Mouse (Mus musculus): ENCODE data around the gene Rc3h1. TPM values are rescaled to one million over a fixed set of nuclear protein-coding genes. Genes with fewer than 3 reads are reported as not detected.
"Not testable (repeated sequence)": the region's sequence is repeated elsewhere in the genome, so short reads cannot be mapped to it uniquely, and the experiment has no call there.

Gene Rc3h1
- polyA plus RNA-seq, 1 experiment from 2014 or later, result 4.2 TPM

DNA sequence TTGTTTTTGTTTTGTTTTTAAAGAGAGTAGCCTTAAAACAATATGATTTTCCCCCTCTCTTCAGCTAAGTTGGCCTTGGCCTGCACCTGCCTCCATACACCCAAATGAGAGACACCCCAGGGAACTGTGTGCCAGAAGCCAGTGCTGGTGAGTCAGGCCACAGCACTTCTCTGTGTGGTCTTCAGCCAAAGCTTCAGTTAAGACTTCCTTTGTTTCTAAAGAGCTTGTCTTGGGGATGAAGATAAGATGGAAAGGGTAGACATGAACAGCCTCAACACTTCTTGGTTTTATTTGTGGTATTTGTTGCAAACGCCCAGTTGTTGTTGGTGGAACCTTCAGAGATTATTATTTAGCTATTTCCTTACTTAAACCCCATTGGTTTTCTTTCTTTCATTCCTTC, 31.5 kb upstream of the Rc3h1 start:
- no peak overlapping the region for H3K4me2 ChIP-seq (replicated peaks; ENCODE audit: low read depth)
- DNase-seq (ENCODE audit: low spot score) (no peak), ATAC-seq (ENCODE audit: low FRiP score, low TSS enrichment) (no peak)
- WGBS, result 75% methylated on average over 1 of the region's 1 CpGs
- no peaks in the 10 kb centered on the region for H3K36me3 ChIP-seq (ENCODE audit: control insufficient read depth, insufficient read depth, low read length)
- H3K27me3 ChIP-seq (ENCODE audit: control insufficient read depth, insufficient read depth, low read length), result no peaks in the 10 kb centered on the region
- no peaks in the 10 kb centered on the region for H3K9me3 ChIP-seq (ENCODE audit: control insufficient read depth, low read length)
- TF ChIP-seq CTCF (IDR thresholded peaks at IDR 0.05; ENCODE audit: low read depth) (no peak), EP300 (optimal IDR thresholded peaks at IDR 0.05) (no peak)
- H3K9ac ChIP-seq (ENCODE audit: low read length), result no peak overlapping the region
- H3K4me1 ChIP-seq (replicated peaks; ENCODE audit: control insufficient read depth, insufficient read depth), result no peaks in the 10 kb centered on the region
- no peak overlapping the region for H3K27ac ChIP-seq (replicated peaks)
- H3K4me3 ChIP-seq (ENCODE audit: low read depth, low read length), result no peak overlapping the region

DNA sequence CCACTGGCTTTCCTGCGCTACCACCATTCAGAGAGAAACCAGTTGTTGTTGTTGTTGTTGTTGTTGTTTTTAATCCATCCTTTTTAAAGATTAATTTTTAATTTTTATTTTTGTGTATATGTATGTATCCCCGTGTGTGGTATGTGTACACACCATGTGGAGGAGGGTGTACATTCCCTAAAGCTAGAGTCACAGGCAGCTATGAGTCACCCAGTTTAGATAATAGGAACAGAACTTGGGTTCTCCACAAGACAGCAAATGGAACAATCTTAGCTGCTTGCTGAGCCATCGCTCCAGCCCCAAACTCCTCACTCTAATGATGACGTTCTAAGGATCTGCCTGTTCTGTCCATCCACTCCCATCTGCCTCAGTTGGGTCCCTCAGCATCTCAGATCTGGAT, 29.2 kb upstream of the Rc3h1 start:
- Histone ChIP-seq H3K4me1 (replicated peaks; ENCODE audit: control insufficient read depth, insufficient read depth) (no peaks in the 10 kb centered on the region), H3K27ac (replicated peaks) (no peak overlapping the region), H3K36me3 (ENCODE audit: control insufficient read depth, insufficient read depth, low read length) (no peaks in the 10 kb centered on the region), H3K27me3 (ENCODE audit: control insufficient read depth, insufficient read depth, low read length) (no peaks in the 10 kb centered on the region), H3K9ac (ENCODE audit: low read length) (no peak overlapping the region), H3K4me3 (ENCODE audit: low read depth, low read length) (no peak overlapping the region), H3K9me3 (ENCODE audit: control insufficient read depth, low read length) (no peaks in the 10 kb centered on the region), H3K4me2 (replicated peaks; ENCODE audit: low read depth) (no peak overlapping the region)
- TF ChIP-seq CTCF (IDR thresholded peaks at IDR 0.05; ENCODE audit: low read depth) (no peak), EP300 (optimal IDR thresholded peaks at IDR 0.05) (no peak)
- ATAC-seq (ENCODE audit: low FRiP score, low TSS enrichment) (no peak), DNase-seq (ENCODE audit: low spot score) (no peak)
- 81% methylated on average over 4 of the region's 4 CpGs for WGBS

DNA sequence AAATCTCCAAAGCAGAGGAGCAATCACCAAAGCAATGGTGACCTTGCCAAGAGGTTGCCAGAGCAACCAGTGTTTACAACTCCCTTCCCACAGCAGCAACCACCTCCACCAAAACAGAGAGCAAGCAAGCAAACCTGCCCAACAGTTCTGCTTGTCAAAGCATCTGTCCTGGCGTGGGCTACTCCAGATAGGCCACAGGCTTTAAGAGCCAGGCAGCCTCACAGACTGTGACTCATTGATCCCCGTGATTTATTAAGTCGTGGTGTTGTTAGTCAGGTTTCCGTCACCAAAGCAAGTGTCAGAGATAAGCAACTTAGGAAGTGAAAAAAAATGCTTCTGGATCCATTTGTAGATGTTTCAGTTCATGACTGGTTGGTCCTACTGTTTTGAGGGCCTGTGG, 27.7 kb upstream of the Rc3h1 start:
- WGBS, result 41% methylated on average over 4 of the region's 4 CpGs
- no peaks in the 10 kb centered on the region for H3K9me3 ChIP-seq (ENCODE audit: control insufficient read depth, low read length)
- H3K27ac ChIP-seq (replicated peaks), result no peak overlapping the region
- no peaks in the 10 kb centered on the region for H3K4me1 ChIP-seq (replicated peaks; ENCODE audit: control insufficient read depth, insufficient read depth)
- DNase-seq (ENCODE audit: low spot score) (no peak), ATAC-seq (ENCODE audit: low FRiP score, low TSS enrichment) (no peak)
- H3K9ac ChIP-seq (ENCODE audit: low read length), result no peak overlapping the region
- H3K4me3 ChIP-seq (ENCODE audit: low read depth, low read length), result no peak overlapping the region
- no peak overlapping the region for H3K4me2 ChIP-seq (replicated peaks; ENCODE audit: low read depth)
- no peaks in the 10 kb centered on the region for H3K27me3 ChIP-seq (ENCODE audit: control insufficient read depth, insufficient read depth, low read length)
- no peaks in the 10 kb centered on the region for H3K36me3 ChIP-seq (ENCODE audit: control insufficient read depth, insufficient read depth, low read length)
- TF ChIP-seq CTCF (IDR thresholded peaks at IDR 0.05; ENCODE audit: low read depth) (no peak), EP300 (optimal IDR thresholded peaks at IDR 0.05) (no peak)

DNA sequence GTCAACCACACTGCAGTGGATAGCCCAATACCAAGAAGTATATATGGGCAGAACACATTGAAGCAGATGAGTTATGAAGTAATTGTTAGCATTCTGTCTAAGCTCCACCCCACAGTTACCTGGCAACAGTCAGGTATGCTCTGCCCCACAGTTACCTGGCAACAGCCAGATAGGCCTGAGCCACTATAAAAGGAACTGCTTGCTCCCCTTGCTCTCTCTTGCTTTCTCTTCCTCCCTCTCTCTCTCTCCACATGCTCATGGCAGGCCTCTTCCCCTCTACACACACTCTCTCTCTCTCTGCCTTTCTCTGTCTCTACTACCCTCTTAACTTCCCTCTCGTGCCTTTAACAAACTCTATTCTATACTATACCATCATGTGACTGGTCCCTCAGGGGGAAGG, 24.8 kb upstream of the Rc3h1 start:
- H3K9me3 ChIP-seq (ENCODE audit: control insufficient read depth, low read length); H3K36me3 ChIP-seq (ENCODE audit: control insufficient read depth, insufficient read depth, low read length); H3K27ac ChIP-seq (replicated peaks); H3K4me2 ChIP-seq (replicated peaks; ENCODE audit: low read depth); H3K4me1 ChIP-seq (replicated peaks; ENCODE audit: control insufficient read depth, insufficient read depth); H3K27me3 ChIP-seq (ENCODE audit: control insufficient read depth, insufficient read depth, low read length); DNase-seq (ENCODE audit: low spot score); H3K9ac ChIP-seq (ENCODE audit: low read length); H3K4me3 ChIP-seq (ENCODE audit: low read depth, low read length): not testable (repeated sequence)
- WGBS, result 57% methylated on average over 1 of the region's 1 CpGs
- ATAC-seq (ENCODE audit: low FRiP score, low TSS enrichment), result peak; percentile 45; the same call in 1 of the 2 replicates

DNA sequence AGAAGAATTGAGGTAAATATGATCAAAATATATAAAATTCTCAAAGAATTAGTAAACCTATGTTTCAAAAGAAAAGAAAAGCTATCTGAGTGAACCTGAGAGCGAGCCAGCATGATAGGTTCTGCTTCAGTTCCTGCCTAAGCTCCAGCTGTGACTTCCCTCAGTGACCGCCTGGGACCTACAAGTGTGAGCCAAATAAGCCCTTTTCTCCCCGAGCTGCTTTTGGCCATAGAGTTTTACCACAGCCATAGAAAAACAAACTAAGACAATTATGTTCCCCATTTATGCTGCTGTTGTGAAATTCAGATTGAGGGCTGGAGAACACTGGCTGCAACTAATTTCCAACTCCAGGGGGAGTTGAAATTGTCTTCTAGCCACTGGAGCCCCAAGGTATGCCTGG, 24.2 kb upstream of the Rc3h1 start:
- H3K9ac ChIP-seq (ENCODE audit: low read length), result no peak overlapping the region
- no peaks in the 10 kb centered on the region for H3K4me1 ChIP-seq (replicated peaks; ENCODE audit: control insufficient read depth, insufficient read depth)
- no peak overlapping the region for H3K27ac ChIP-seq (replicated peaks)
- 73% methylated on average over 3 of the region's 3 CpGs for WGBS
- TF ChIP-seq CTCF (IDR thresholded peaks at IDR 0.05; ENCODE audit: low read depth), result no peak
- TF ChIP-seq EP300 (optimal IDR thresholded peaks at IDR 0.05), result no peak
- H3K27me3 ChIP-seq (ENCODE audit: control insufficient read depth, insufficient read depth, low read length), result no peaks in the 10 kb centered on the region
- no peak overlapping the region for H3K4me2 ChIP-seq (replicated peaks; ENCODE audit: low read depth)
- H3K36me3 ChIP-seq (ENCODE audit: control insufficient read depth, insufficient read depth, low read length), result no peaks in the 10 kb centered on the region
- H3K4me3 ChIP-seq (ENCODE audit: low read depth, low read length), result no peak overlapping the region
- ATAC-seq (ENCODE audit: low FRiP score, low TSS enrichment), result no peak
- no peaks in the 10 kb centered on the region for H3K9me3 ChIP-seq (ENCODE audit: control insufficient read depth, low read length)
- no peak for DNase-seq (ENCODE audit: low spot score)

DNA sequence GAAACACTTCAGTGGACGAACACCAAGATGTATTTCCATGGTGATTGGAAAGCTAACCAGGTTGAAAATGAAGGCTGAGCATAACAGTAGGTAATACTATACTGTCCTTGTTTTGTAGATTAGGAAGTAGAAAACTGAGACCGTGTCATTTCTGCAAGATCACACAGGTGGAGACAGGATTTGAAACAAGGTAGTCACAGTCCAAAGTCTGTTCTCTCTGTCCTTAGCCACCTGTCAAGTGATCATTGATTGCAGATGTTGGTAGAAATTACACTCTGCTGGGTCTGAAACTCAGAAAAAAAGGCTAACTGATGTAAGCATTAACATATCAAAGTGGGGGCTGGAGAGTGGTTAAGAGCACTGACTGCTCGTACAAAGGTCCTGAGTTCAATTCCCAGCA, 21.9 kb upstream of the Rc3h1 start:
- H3K9me3 ChIP-seq (ENCODE audit: control insufficient read depth, low read length), result no peaks in the 10 kb centered on the region
- DNase-seq (ENCODE audit: low spot score), result no peak
- 74% methylated on average over 3 of the region's 3 CpGs for WGBS
- TF ChIP-seq CTCF (IDR thresholded peaks at IDR 0.05; ENCODE audit: low read depth) (no peak), EP300 (optimal IDR thresholded peaks at IDR 0.05) (no peak)
- no peak for ATAC-seq (ENCODE audit: low FRiP score, low TSS enrichment)
- no peaks in the 10 kb centered on the region for H3K36me3 ChIP-seq (ENCODE audit: control insufficient read depth, insufficient read depth, low read length)
- no peak overlapping the region for H3K4me3 ChIP-seq (ENCODE audit: low read depth, low read length)
- H3K4me1 ChIP-seq (replicated peaks; ENCODE audit: control insufficient read depth, insufficient read depth), result no peaks in the 10 kb centered on the region
- no peak overlapping the region for H3K9ac ChIP-seq (ENCODE audit: low read length)
- H3K27ac ChIP-seq (replicated peaks), result no peak overlapping the region
- H3K27me3 ChIP-seq (ENCODE audit: control insufficient read depth, insufficient read depth, low read length), result no peaks in the 10 kb centered on the region
- H3K4me2 ChIP-seq (replicated peaks; ENCODE audit: low read depth), result no peak overlapping the region
